Mouse (Mus musculus): Measurements from ENCODE around the gene Fam151a. TPM values are rescaled to one million over a fixed set of nuclear protein-coding genes. Genes with fewer than 3 reads are reported as not detected.
"Not testable (repeated sequence)": the region's sequence is repeated elsewhere in the genome, so short reads cannot be mapped to it uniquely, and the experiment has no call there.

Gene Fam151a
- polyA plus RNA-seq, 1 experiment from 2014 or later = 0.23 TPM

- H3K4me1 ChIP-seq = peaks cover 12% of the 10 kb centered on the region; the same call in 1 of the 2 replicates
- not testable (repeated sequence) for DNase-seq (ENCODE audit: low spot score); H3K9me3 ChIP-seq; H3K27me3 ChIP-seq (ENCODE audit: insufficient read depth, poor library complexity, severe bottlenecking); H3K27ac ChIP-seq; H3K4me3 ChIP-seq; H3K36me3 ChIP-seq
- 76% methylated on average over 1 of the region's 1 CpGs for WGBS
These were observed 3.2 kb downstream of the Fam151a start for GRCm38 (mm10) chr4:106736884-106737283.

- Histone ChIP-seq H3K27ac (no peak overlapping the region), H3K4me1 (peaks cover 12% of the 10 kb centered on the region; the same call in 1 of the 2 replicates), H3K36me3 (no peaks in the 10 kb centered on the region), H3K27me3 (ENCODE audit: insufficient read depth, poor library complexity, severe bottlenecking) (no peaks in the 10 kb centered on the region), H3K9me3 (no peaks in the 10 kb centered on the region), H3K4me3 (no peak overlapping the region)
- DNase-seq (ENCODE audit: low spot score) = no peak
- 75% methylated on average over 3 of the region's 3 CpGs for WGBS
These were observed 4.2 kb downstream of the Fam151a start for GRCm38 (mm10) chr4:106737904-106738303.

DNA sequence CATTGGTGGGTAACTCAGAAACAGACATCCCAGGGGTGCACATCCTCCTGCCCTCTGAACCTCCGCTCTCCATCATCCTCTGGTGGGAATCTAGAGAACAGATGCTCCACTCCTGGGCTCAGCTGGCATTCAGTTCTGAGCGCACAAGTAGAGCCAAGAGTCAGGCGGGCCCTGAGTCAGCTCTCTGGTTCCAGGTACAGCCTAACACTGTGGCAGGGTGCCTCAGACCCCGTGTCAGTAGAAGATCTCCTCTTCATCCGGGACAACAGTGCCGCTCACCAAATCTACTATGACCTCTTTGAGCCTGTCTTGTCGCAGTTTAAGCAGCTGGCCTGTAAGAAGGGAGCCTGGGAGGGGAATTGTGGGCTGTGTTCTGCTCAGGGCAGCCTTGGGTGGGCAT, 12.2 kb downstream of the Fam151a start:
- Histone ChIP-seq H3K4me3 (no peak overlapping the region), H3K27me3 (ENCODE audit: insufficient read depth, poor library complexity, severe bottlenecking) (no peaks in the 10 kb centered on the region), H3K27ac (0 out of 2 replicates have a peak overlapping the region, but pooled peaks have one; percentile 1), H3K9me3 (no peaks in the 10 kb centered on the region), H3K4me1 (peaks cover 11% of the 10 kb centered on the region; the same call in 1 of the 2 replicates), H3K36me3 (no peaks in the 10 kb centered on the region)
- WGBS = 75% methylated on average over 7 of the region's 7 CpGs
- DNase-seq (ENCODE audit: low spot score) = no peak

- H3K9me3 ChIP-seq = no peaks in the 10 kb centered on the region
- H3K27me3 ChIP-seq (ENCODE audit: insufficient read depth, poor library complexity, severe bottlenecking) = no peaks in the 10 kb centered on the region
- peaks cover 11% of the 10 kb centered on the region; the same call in 1 of the 2 replicates for H3K4me1 ChIP-seq
- H3K36me3 ChIP-seq = no peaks in the 10 kb centered on the region
- WGBS = 78% methylated on average over 1 of the region's 1 CpGs
- no peak overlapping the region for H3K4me3 ChIP-seq
- no peak overlapping the region for H3K27ac ChIP-seq
- no peak for DNase-seq (ENCODE audit: low spot score)
These were observed 13.4 kb downstream of the Fam151a start for GRCm38 (mm10) chr4:106747001-106747580.

GRCm38 (mm10) chr4:106749699-106750098, 16.0 kb downstream of the Fam151a start:
- H3K27me3 ChIP-seq (ENCODE audit: insufficient read depth, poor library complexity, severe bottlenecking) = no peaks in the 10 kb centered on the region
- H3K4me3 ChIP-seq = peak overlapping the region; percentile 37; the same call in 1 of the 2 replicates
- peak overlapping the region; percentile 63 for H3K27ac ChIP-seq
- no peaks in the 10 kb centered on the region for H3K36me3 ChIP-seq
- no peaks in the 10 kb centered on the region for H3K9me3 ChIP-seq
- DNase-seq (ENCODE audit: low spot score) = peak; percentile 87
- H3K4me1 ChIP-seq = peaks cover 11% of the 10 kb centered on the region; the same call in 1 of the 2 replicates
- WGBS = 6% methylated on average over 7 of the region's 7 CpGs

- no peaks in the 10 kb centered on the region for H3K36me3 ChIP-seq
- no peaks in the 10 kb centered on the region for H3K27me3 ChIP-seq (ENCODE audit: insufficient read depth, poor library complexity, severe bottlenecking)
- H3K9me3 ChIP-seq = no peaks in the 10 kb centered on the region
- DNase-seq (ENCODE audit: low spot score) = no peak
- peaks cover 5% of the 10 kb centered on the region; the same call in 1 of the 2 replicates for H3K4me1 ChIP-seq
- no peak overlapping the region for H3K4me3 ChIP-seq
- H3K27ac ChIP-seq = no peak overlapping the region
- 85% methylated on average over 6 of the region's 6 CpGs for WGBS
These were observed 18.0 kb downstream of the Fam151a start for GRCm38 (mm10) chr4:106751726-106752125.

DNA sequence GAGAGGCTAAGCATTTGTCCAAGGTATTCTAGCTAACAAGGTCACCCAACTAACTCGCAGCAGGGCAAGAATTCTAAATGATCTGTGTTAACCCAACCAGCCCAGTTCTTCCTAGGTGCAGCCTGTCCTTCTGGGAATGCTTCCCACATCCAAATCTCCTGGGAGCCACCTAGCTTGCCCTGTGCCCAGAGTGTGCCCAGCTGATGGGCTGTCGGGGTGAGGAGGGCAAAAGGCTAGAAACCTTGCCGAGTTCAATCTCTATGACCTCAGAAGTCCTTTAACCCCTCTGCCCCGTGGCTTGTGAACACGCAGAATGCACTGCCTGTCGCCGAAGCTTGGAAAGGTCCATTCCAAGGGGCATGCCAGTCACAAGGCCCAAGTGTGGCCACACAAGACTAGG, 30.5 kb downstream of the Fam151a start:
- H3K36me3 ChIP-seq = no peaks in the 10 kb centered on the region
- no peak for DNase-seq (ENCODE audit: low spot score)
- no peak overlapping the region for H3K27ac ChIP-seq
- no peaks in the 10 kb centered on the region for H3K4me1 ChIP-seq
- H3K9me3 ChIP-seq = no peaks in the 10 kb centered on the region
- 85% methylated on average over 7 of the region's 7 CpGs for WGBS
- no peak overlapping the region for H3K4me3 ChIP-seq
- peaks cover 7% of the 10 kb centered on the region; the same call in 1 of the 2 replicates for H3K27me3 ChIP-seq (ENCODE audit: insufficient read depth, poor library complexity, severe bottlenecking)

- Histone ChIP-seq H3K27me3 (ENCODE audit: insufficient read depth, poor library complexity, severe bottlenecking) (no peaks in the 10 kb centered on the region), H3K27ac (no peak overlapping the region), H3K4me3 (no peak overlapping the region), H3K36me3 (no peaks in the 10 kb centered on the region), H3K4me1 (no peaks in the 10 kb centered on the region), H3K9me3 (no peaks in the 10 kb centered on the region)
- 79% methylated on average over 2 of the region's 2 CpGs for WGBS
- no peak for DNase-seq (ENCODE audit: low spot score)
These were observed 35.6 kb downstream of the Fam151a start for GRCm38 (mm10) chr4:106769306-106769705.

- no peak overlapping the region for H3K4me3 ChIP-seq
- DNase-seq (ENCODE audit: low spot score) = no peak
- WGBS = 86% methylated on average over 1 of the region's 1 CpGs
- no peak overlapping the region for H3K27ac ChIP-seq
- H3K36me3 ChIP-seq = no peaks in the 10 kb centered on the region
- H3K27me3 ChIP-seq (ENCODE audit: insufficient read depth, poor library complexity, severe bottlenecking) = no peaks in the 10 kb centered on the region
- peaks cover 6% of the 10 kb centered on the region for H3K4me1 ChIP-seq
- H3K9me3 ChIP-seq = no peaks in the 10 kb centered on the region
These were observed 38.9 kb downstream of the Fam151a start for GRCm38 (mm10) chr4:106772558-106772957.

- H3K4me1 ChIP-seq = peaks cover 32% of the 10 kb centered on the region
- 86% methylated on average over 6 of the region's 6 CpGs for WGBS
- not testable (repeated sequence) for H3K36me3 ChIP-seq; DNase-seq (ENCODE audit: low spot score); H3K27me3 ChIP-seq (ENCODE audit: insufficient read depth, poor library complexity, severe bottlenecking); H3K4me3 ChIP-seq; H3K27ac ChIP-seq; H3K9me3 ChIP-seq
These were observed 42.1 kb downstream of the Fam151a start for GRCm38 (mm10) chr4:106775767-106776166.

- no peak overlapping the region for H3K27ac ChIP-seq
- no peak for DNase-seq (ENCODE audit: low spot score)
- H3K4me3 ChIP-seq = no peak overlapping the region
- WGBS = 50% methylated on average over 3 of the region's 3 CpGs
- no peaks in the 10 kb centered on the region for H3K9me3 ChIP-seq
- no peaks in the 10 kb centered on the region for H3K36me3 ChIP-seq
- H3K4me1 ChIP-seq = peaks cover 32% of the 10 kb centered on the region
- no peaks in the 10 kb centered on the region for H3K27me3 ChIP-seq (ENCODE audit: insufficient read depth, poor library complexity, severe bottlenecking)
These were observed 43.3 kb downstream of the Fam151a start for GRCm38 (mm10) chr4:106776998-106777397.

DNA sequence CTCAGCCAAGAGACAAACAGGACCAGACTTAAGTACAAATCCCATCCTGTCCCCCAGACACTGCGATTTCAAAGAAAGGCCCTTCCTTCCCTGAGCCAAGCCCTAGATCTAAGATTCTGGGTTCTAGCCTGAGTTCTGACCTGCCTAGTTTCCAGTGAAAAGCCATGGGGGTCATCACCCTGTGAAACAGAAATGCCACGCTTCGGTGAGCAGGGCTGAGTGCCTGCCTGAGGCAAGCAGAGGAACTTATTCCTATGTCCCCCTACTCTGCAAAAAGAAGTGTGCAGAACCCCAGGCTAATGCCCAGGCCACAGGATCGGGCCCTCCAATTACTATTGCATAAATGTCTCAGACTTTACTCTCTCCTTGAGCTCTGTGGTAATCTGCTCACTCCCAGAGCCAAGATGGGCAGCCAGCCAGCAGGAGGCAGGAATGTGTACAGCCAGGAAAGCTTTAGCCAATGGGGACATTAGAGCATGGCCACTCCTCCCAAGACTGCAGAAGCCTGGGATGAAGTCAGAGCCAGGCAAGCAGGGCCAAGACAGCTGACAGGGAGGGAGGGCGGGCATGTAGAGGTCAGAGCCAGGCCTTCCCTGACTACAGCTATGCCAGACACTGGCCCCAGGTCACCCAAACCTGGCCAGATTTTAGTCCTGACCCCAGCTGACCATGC, 44.6 kb downstream of the Fam151a start:
- Histone ChIP-seq H3K36me3 (no peaks in the 10 kb centered on the region), H3K27me3 (ENCODE audit: insufficient read depth, poor library complexity, severe bottlenecking) (no peaks in the 10 kb centered on the region), H3K27ac (peak overlapping the region; percentile 37), H3K9me3 (no peaks in the 10 kb centered on the region), H3K4me3 (no peak overlapping the region), H3K4me1 (peaks cover 39% of the 10 kb centered on the region)
- DNase-seq (ENCODE audit: low spot score) = peak; percentile 93
- 51% methylated on average over 5 of the region's 5 CpGs for WGBS

DNA sequence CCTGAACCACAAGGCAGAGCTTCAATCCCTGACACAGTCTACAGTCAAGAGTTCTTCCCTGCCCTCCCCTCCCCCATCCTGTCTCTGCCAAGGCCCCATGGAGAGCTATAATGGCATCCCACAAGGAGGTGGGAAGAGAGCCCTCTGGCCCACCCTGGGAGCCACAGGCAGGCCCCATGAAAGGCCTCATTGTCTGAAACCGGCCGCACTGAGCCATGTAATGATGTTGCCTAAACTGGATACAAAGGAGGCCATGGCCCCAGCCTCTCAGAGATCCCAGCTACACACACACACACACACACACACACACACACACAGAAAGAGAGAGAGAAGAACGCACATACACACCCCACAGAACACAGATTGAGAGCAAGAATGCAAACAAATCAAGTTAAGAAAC, 46.4 kb downstream of the Fam151a start:
- Histone ChIP-seq H3K4me1 (peaks cover 54% of the 10 kb centered on the region), H3K27ac (peak overlapping the region; percentile 39; the same call in 1 of the 2 replicates), H3K27me3 (ENCODE audit: insufficient read depth, poor library complexity, severe bottlenecking) (no peaks in the 10 kb centered on the region), H3K36me3 (no peaks in the 10 kb centered on the region), H3K9me3 (no peaks in the 10 kb centered on the region), H3K4me3 (no peak overlapping the region)
- WGBS = 53% methylated on average over 3 of the region's 3 CpGs
- DNase-seq (ENCODE audit: low spot score) = no peak

Measured in heart, embryonic 10.5 days (tissue).